Mouse (Mus musculus) gastrocnemius, adult 8-10 months (tissue): ENCODE data around the gene Wdr5. TPM values are rescaled to one million over a fixed set of nuclear protein-coding genes. Genes with fewer than 3 reads are reported as not detected.
A peak's percentile ranks its signal among the peaks of the same experiment; 100 is the strongest.

Experiments used
- DNase-seq, 2 experiments: peaks; one replicate each; pipeline ENCODE4 v3.0.0; 2022; ENCODE audit warnings: low spot score in 2 of 2
- total RNA-seq, 4 experiments: library from RNA; stranded (reverse); gene quantifications; 2 replicates each; pipeline ENCODE4 v1.2.4; 2022

Gene Wdr5
- total RNA-seq, 4 experiments from 2014 or later = 15.4 to 19.7 (median 17.1) TPM

DNA sequence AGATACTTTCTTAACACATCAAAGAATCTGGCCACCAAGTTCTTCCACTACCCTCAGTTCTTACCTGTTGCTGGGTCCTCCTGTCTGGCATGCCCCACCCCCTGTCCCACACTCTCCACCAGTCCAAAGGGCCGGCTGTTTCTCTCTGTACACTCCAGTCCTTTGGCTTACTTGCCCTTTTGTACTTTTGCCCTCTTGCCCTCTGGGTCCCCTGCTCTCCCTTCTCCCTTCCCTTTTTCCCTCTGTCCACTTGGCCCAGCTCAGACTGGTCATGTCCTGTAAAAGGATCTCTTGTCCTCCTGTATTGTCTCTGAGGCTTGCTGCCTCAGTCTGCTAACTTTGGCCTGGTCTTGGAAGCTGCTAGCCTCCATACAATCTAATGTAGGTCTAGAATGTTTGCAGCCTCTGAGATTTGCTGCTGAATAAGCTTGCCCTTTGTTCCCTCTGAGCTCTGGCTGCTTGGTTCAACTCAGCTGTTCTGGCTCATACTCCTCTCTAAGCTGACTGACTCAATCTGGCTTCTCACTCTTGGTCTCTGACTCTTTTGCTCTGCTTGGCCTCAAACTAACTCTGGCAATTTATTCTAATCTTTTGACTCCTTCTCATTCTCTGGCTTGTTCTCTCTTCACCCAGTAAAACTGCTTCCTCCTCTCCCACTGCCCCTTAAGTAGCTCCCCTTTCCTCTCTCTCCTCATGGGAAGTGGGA is 33.9 kb downstream of the Wdr5 start:
- no peak for DNase-seq

DNA sequence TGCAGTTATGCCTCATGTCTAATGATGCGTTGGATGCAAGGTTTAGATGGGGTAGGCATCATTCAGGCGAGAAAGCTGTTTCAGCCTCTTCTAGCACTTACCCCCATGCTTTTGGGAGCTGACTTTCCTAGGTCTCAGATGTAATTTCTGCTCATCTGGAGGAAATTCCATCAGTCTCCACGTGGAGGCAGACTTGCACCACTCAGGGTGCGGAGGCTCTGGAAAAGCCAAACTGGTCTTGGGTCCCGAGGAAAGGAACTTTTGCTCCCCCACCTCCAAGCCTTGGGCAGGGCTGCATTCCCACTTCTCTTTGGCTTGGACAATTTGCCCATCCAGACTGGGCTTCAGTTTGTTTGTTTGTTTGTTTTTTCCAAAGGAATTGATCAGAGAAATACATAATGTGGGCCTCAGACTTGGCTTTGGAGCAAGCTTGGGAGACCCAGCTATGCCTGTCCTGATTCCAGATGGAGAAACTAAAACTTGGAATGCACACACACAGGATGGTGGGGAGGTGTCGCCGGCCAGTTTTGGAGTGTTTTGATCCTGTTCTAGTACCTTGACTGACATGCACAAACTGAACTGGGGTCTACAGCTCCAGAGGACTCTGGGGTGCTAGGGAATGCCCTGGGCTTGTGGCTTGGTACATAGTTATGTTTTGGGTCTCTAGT is 37.8 kb downstream of the Wdr5 start:
- DNase-seq = peak; percentile 57 to 58

DNA sequence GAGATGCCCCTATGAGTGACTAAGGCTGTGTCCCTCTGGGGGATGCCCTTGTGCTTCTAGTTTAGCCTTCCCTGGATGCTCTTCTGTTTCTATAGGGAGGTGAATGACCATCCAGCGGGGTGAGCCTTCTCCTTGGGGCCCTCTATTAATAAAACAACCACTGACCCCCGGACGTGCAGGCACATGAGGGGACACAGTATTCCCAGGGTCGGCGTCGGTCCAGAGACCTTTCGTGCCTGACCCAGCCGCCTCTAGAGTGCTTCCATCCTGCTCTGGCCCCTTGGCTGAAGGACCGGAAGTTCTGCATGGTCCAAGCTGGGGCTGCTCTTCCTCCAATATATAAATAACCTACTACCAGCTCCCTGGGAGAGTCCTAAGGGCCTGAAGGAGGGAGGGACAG is 39.4 kb downstream of the Wdr5 start:
- no peak for DNase-seq

DNA sequence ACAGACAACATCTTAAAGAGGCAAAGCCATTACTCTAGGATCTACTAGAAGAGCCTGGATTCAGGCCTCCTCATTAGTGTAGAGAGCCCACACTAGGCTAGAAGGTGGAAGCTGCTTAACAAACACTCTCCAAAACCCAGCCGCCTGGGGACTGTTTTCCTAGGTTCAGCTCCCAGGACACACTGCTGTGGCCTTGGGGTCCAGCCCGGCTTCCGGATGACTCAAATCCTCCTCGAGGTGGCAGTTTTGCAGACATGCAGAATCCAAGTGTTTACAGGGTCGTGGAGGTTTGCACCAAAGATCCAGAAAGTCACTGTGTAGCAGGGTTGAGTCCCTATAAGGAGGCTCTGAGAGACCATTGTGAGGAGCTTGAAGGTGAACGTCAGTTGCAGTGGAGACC is 42.0 kb downstream of the Wdr5 start:
- no peak for DNase-seq

DNA sequence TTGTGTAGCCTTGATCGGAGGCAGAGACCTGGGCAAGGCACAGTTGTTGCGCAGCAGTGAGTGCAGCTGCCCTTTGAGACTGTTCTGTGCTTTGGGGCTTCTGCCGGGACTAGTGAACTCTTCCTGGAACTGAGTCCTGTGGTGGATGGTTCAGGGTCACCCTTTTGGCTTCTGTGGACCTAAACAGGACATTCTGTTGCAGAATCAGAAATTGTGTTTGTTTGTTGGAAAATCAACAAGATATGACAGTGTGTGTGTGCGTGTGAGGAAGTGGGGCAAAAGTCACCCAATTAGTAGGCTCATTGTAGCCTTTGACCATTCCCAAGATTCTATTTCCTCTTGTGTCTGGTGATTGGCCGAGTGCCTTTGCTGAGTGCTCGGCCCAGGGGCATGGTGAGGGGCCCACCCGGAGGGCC is 45.8 kb downstream of the Wdr5 start:
- DNase-seq = no peak

DNA sequence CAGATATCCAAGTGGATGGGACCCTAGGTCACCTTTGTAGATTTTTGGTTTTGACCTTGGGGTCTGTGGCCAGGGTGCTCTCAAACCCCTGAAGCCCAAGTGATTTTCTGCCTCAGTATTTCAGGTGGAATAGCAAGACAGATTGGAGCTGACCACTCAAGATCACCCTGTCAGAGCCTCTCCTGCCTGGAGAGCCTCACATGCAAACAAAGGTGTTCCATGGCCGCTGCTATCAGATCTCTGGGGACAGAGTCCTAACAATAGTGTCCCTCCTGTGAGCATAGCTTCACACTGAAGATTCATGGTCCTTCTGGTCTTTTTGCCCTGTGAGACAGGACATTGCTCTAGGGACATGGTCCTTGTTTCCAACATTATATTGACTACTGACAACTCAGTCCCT is 46.2 kb downstream of the Wdr5 start:
- no peak for DNase-seq

DNA sequence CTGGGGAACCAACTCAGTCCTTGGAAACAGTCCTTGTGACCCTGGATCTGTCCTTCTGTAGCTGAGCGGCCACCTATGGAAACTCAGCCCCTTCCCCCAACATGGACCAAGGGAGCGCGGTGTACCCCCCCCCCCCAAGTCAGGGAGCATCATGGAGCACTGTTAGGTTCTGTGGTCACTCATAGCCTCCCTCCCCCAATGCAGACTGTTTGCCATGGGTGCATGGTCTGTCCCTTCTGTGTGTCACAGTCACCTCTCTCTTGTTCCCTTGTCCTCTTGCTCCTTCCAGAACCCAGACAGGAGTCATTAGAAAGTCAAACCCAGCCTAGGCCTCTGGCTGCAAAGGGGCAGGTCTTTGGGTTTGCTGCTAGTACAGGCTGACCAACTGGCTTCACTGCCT is 46.9 kb downstream of the Wdr5 start:
- DNase-seq = no peak

DNA sequence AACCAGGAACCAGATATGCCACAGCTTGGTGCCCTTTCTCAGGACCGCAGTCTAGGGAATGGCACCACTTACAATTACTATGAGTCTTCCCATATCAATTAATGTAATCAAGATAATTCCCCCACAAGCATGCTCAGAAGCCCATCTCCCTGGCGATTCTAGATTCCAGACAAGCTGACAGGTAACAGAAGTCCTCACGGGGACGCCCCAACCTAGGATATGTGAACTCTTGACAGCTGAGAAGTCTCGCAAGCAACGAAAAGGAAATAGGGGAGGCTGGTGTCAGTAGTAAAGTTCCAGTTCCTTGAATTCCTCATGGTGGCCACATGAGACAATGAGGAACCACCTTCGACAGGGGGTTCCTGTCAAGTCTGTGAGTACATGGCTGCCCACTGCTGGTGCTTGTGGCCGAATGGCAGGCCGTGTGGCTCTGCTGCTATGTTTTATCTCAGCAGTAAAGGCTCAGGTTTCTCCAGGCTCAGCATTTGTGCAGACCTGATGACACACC is 48.7 kb downstream of the Wdr5 start:
- DNase-seq = no peak

DNA sequence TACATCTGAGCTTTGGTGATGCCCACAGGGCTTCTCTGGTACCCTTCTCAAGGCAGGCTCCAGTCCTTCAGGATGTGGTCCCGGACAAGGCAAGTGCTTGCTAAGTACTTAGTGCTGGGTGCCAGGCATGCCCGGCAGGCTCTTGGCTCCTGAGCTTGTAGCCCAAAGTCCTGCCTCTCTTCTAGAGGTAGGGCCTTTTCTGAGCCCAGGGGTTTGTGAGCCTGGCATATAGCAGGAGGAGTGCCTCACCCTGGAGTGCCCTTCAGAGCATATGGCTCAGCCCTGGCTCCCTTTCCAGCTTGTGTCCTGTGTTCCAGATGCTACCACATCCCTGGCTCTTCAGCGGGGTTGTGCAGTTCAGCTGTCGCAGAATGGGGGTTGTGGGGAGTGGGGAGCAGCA is 49.7 kb downstream of the Wdr5 start:
- DNase-seq = no peak

DNA sequence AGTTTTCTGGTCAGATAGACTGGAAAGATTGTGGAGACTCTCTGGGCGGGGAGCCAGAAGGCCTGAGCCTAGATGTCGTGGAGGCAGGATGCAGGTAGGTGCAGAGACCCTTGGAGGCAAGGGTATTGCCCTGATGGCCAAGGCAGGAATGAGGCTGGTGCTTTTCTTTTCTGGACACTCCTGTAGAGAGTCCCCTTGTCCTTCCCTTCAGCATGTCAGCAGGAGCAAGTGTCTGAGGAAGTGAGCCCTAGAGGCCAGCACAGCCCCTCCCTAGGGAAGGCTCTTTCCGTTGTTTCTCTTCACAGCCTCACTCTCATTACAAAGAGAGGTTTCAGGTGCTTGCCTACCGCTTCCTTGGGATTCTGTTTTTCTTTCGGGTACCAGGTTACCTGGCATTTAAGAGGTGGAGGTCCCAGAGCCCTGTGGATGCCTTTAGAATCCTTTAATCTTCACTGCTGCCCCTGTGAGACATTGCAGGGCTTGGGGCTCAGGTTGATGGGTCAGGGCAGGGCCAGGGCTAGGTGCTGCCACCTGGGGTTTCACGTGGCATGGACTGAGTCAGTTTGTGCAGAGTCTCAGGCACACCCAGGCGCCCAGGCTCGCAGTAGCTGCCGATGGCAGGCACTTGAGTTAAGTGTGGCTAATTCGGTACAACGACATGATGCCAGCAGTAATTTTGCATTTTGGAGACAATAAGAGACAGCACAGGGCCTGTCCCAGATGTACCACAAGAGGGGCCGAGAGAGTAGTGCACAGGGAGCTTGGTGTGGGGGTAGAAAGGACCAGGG is 50.6 kb downstream of the Wdr5 start:
- DNase-seq = no peak

DNA sequence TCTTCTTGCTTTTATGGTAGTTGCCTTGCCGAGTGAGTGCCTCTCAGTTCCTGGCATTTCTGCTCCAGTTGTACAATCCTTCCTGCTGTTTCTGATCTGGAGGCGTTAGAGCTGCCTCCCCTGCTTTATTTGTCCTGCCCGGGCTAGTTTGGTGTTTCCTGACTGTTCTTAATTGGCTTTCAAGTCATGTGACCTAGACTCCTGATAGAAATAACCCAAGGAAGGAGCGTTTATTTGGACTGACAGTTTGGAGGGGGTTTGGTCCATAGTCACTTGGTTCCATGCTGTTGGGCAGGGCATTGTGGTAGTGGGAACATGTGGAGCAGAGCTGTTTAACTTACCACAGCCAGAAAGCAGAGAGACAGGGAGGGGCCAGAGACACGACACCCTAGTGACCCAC is 55.9 kb downstream of the Wdr5 start:
- no peak for DNase-seq

DNA sequence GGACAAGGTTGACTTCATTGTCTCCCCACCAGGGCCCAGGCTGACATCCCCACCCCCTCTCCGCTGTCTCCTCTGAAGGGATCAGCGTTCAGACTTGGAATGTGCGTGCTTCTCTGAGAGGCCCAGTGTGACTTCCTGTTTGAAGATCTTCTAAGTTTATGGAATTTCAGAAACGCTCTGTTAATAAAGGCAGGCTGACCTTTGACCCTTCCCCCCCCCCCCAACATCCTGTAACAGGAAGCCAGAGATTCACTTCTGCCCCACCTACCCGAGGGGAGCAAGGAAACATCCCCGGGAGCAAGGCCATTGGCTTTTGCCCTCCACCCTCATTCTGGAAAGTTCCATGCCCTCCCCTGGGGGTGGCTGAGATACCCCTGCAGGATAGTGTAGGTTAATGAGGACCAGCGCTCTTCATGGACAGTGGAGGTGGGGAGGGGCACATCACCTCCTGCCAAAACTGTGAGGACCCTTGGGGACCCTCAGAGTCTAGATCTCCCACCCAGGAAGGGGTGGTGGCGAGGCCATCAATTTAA is 57.4 kb downstream of the Wdr5 start:
- DNase-seq = no peak

DNA sequence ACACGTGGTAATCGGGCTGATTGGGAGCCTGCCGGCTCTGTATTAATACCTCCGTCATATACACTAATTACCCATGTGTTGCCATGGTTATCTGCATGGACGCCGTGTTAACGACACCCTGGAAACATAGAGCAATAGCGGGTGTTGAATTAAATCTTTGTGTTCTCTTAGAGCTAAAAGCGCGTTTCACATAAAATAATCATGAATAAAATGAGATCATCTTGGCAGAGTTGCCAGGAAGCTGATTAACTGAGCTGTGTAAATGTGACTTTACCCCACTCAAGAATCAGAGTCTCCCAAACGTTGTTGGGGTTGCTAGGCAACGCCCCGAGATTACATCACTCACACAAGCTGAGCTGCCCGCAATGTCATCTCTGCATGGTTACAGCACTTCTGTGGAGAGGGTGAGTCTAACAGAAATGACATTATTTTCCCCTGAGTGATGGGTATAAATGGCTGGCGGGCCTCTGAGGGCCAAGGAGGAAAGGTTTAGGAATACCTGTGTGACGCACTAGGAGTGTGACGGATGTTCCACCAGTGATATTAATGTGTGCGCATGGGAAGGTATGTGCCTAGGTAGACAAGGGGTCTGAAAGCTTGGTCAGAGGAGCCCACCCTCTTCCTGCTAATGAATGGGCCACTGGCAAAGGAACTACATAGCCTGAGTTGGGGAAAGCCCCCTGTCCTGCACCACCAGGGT is 58.1 kb downstream of the Wdr5 start:
- peak; percentile 25 to 57 for DNase-seq

DNA sequence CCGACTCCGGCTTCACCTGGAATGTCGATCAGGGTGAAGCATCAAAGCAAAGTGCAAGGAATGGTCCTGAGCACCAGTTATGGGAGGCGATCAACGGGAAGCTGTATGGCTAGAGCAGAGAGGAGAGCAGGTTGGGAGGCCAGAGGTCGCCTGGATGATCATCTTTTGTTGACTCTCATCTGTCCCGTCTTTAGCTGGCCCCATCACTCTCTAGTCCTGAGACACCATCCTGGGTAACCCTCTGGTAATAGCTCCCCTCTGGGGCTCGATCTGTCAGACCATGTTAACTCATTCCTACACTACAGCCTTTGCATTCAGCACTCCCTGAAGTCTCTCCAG is 58.6 kb downstream of the Wdr5 start:
- no peak for DNase-seq

DNA sequence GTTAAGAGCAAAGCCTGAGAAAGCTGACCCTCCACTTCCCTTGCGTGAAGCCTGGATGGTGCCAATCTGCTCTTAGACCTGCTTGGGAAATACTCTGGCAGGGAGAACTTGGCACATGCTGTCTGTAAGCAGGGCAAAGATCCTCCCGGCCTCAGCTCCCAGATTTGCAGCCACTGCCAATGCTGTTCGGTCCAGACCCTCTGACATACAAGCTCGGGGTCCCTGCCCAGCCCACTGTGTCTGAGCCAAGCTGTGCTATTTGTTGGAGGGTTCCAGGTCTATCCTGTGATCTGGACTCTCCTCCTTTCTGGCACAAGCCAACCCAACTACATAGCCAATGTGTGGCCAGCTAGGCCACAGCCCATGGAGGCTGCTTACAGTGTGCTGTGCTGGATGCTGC is 61.5 kb downstream of the Wdr5 start:
- DNase-seq = peak in 1 of 2 experiments; percentile 39

DNA sequence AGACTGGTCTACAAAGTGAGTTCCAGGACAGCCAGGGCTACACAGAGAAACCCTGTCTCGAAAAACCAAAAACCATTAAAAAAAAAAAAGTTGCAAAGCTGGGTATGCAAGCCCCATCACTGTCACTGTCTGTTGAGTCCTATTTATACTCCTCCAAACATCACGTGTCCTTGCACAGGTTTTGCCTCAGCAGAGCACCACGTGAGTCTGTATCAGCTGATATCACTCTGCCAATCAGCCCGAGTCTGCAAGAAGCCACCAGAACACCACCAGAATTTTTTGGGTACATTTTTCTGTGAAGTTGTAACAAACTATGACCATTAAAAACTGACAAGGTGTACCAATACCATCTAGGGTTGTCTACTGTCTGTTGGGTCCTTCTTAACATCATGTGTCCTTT is 63.6 kb downstream of the Wdr5 start:
- DNase-seq = no peak

DNA sequence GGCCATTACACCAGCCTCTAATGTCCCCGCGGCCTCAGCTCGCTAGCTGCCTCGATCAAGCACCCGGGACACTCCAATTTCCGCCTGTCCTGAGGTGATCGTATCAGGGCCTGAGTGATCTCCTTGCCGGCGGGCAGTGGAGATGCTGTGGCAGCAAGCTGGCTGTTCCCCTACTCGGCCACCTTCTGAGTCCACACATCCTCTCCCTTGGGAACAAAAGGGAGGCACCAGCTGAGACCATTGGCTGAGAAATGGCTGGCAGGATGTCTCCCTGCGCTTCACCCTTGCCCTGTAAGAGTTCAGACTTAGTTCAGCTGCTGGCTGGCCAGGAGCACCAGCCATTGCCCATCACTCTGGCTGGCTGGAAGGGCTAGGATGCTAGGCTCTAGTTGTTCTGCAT is 67.2 kb downstream of the Wdr5 start:
- DNase-seq = no peak

DNA sequence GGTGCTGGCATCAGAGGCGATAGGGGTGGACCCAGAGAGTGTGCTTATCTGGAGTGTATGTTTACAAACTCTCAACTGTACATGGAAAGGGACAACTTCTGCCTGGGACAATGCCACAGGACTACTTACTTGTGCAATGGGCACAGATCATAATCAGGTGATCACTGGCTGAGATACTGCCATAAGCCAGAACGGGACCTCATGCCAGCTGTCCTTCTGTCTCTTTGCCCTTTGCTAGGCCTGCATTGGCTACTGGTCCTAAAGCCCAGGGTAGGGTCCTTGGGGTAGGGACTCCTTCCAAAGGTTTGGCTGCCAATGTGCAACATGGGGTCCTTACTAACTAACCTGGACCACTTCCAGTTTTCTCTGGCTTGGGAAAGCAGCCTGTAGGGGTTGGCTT is 68.1 kb downstream of the Wdr5 start:
- DNase-seq = no peak

DNA sequence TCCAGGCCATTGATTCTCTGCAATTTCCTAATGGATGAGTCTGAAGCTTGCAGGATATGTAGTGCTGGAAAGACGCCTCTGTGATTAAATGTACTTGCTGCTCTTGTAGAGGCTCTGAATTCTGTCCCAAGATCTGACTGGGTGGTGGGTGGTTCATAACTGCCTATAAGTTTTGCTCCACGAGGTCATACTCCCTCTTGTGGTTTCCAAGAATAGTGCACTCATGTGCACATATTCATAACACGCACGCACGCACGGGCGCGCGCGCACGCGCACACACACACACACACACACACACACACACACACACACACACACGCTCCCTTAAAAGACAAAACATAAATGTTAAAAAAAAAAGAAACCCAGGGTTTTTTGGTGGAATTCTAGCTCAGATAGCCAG is 69.6 kb downstream of the Wdr5 start:
- no peak for DNase-seq
